Mouse (Mus musculus) hematopoietic stem cell, adult 5-6 weeks (primary cell): ENCODE data around the gene Cep112. TPM values are rescaled to one million over a fixed set of nuclear protein-coding genes. Genes with fewer than 3 reads are reported as not detected.

Experiments used
- ATAC-seq, 2 experiments: fragments of 125-278 bp in 1 of 2; replicated peaks in 1 of 2; 2 replicates each; pipeline ENCODE4 v1.8.0; 2016 to 2017; ENCODE audit warnings: inconsistent platforms in 2 of 2, mild to moderate bottlenecking in 2 of 2, moderate number of reproducible peaks in 2 of 2, low read depth in 1 of 2, moderate TSS enrichment in 1 of 2; ENCODE audit not compliant: low FRiP score in 2 of 2, poor library complexity in 2 of 2, severe bottlenecking in 2 of 2, insufficient read depth in 1 of 2, low TSS enrichment in 1 of 2
- total RNA-seq: library from RNA; stranded (forward); fragments of 172-1452, 232-1000 nt; gene quantifications from 2 replicates; pipeline ENCODE4 v1.2.3, GENCODE M21; 2017

The Cep112 gene
- total RNA-seq, 1 experiment from 2014 or later, result 5.0 TPM

- peak; percentile 46 to 68; a peak in 3 of 4 replicates for ATAC-seq
These were observed 271.6 kb downstream of the Cep112 start for GRCm38 (mm10) chr11:108696563-108696962.

- peak; percentile 46 to 64; a peak in 2 of 4 replicates for ATAC-seq
These were observed 327.3 kb downstream of the Cep112 start for GRCm38 (mm10) chr11:108752301-108752700.

GRCm38 (mm10) chr11:108752765-108753164, 327.8 kb downstream of the Cep112 start:
- ATAC-seq, result no peak

- no peak for ATAC-seq
These were observed 328.6 kb downstream of the Cep112 start for GRCm38 (mm10) chr11:108753361-108754240.

GRCm38 (mm10) chr11:108757211-108757610, 332.2 kb downstream of the Cep112 start:
- no peak for ATAC-seq

GRCm38 (mm10) chr11:108757626-108758430, 332.8 kb downstream of the Cep112 start:
- ATAC-seq, result no peak

- ATAC-seq, result no peak
These were observed 345.1 kb downstream of the Cep112 start for GRCm38 (mm10) chr11:108770064-108770463.

- ATAC-seq, result no peak
These were observed 349.2 kb downstream of the Cep112 start for GRCm38 (mm10) chr11:108774019-108774670.

- ATAC-seq, result no peak
These were observed 352.2 kb downstream of the Cep112 start for GRCm38 (mm10) chr11:108777158-108777557.

- ATAC-seq, result no peak
These were observed 355.6 kb downstream of the Cep112 start for GRCm38 (mm10) chr11:108780271-108781250.

- ATAC-seq, result no peak
These were observed 373.4 kb downstream of the Cep112 start for GRCm38 (mm10) chr11:108798398-108798797.

GRCm38 (mm10) chr11:108799695-108800094, 374.7 kb downstream of the Cep112 start:
- no peak for ATAC-seq

- ATAC-seq, result no peak
These were observed 379.0 kb downstream of the Cep112 start for GRCm38 (mm10) chr11:108804030-108804429.

GRCm38 (mm10) chr11:108805947-108806346, 381.0 kb downstream of the Cep112 start:
- ATAC-seq, result no peak

GRCm38 (mm10) chr11:108809626-108810025, 384.6 kb downstream of the Cep112 start:
- ATAC-seq, result no peak

GRCm38 (mm10) chr11:108821771-108822170, 396.8 kb downstream of the Cep112 start:
- no peak for ATAC-seq

GRCm38 (mm10) chr11:108822257-108822656, 397.3 kb downstream of the Cep112 start:
- ATAC-seq, result no peak
